Mouse (Mus musculus): ENCODE data around the gene Otogl. TPM values are rescaled to one million over a fixed set of nuclear protein-coding genes. Genes with fewer than 3 reads are reported as not detected.
"Not testable (repeated sequence)": the region's sequence is repeated elsewhere in the genome, so short reads cannot be mapped to it uniquely, and the experiment has no call there.

Otogl gene
- polyA plus RNA-seq, 1 experiment from 2014 or later = 0.18 TPM

DNA sequence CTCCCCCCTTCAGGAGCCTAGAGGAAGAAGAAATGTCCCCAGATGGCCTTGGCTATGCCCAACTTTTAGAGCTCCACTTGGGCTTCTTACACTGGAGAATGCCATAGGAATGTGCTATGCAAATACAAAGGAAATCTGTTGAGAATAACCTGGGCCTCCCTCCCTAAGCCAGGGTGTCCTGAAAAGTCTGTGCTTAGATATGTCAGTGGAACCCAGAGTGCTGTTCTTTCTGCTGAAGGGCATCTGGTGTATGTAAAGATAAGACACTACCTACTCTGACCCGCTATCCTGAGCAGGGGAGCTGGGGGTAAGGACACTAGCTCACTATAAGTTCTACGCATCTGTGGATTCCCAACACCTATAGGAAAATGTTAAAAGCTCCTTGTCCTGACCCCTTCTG, 106.7 kb downstream of the Otogl start:
- Histone ChIP-seq H3K4me1 (ENCODE audit: control insufficient read depth, insufficient read depth, low read length) (no peaks in the 10 kb centered on the region), H3K4me2 (ENCODE audit: low read depth, low read length) (no peak overlapping the region), H3K36me3 (ENCODE audit: control insufficient read depth, insufficient read depth, low read length) (no peaks in the 10 kb centered on the region), H3K27ac (ENCODE audit: low read length) (no peak overlapping the region), H3K9ac (ENCODE audit: low read length) (no peak overlapping the region), H3K27me3 (ENCODE audit: control insufficient read depth, insufficient read depth, low read length) (no peaks in the 10 kb centered on the region), H3K4me3 (replicated peaks; ENCODE audit: low read length) (no peak overlapping the region), H3K9me3 (replicated peaks; ENCODE audit: control insufficient read depth, low read length) (no peaks in the 10 kb centered on the region)
- no peak for ATAC-seq (ENCODE audit: insufficient read depth, low FRiP score)
- WGBS = 64% methylated on average over 2 of the region's 2 CpGs

DNA sequence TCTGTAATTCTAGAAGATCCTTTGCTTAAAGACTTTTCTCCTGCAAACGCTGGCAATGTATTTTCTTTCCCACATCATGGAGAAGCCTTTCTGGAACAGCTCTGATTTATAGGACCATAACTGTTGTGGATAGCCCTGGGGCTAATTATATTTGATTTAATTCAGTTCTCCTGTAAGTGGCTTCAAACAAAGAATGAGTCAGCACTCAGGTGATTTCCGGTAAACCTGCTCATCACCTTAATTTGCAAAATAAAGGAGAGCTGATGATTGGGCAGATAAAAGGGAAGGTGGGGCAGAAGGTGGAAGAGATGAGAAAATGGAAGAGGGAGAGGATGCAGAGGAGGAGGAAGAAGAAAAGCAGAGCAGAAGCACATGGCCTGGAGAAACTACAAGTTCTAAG, 107.6 kb downstream of the Otogl start:
- H3K9ac ChIP-seq (ENCODE audit: low read length); H3K9me3 ChIP-seq (replicated peaks; ENCODE audit: control insufficient read depth, low read length); H3K4me2 ChIP-seq (ENCODE audit: low read depth, low read length); H3K4me3 ChIP-seq (replicated peaks; ENCODE audit: low read length); H3K27ac ChIP-seq (ENCODE audit: low read length); H3K4me1 ChIP-seq (ENCODE audit: control insufficient read depth, insufficient read depth, low read length); H3K27me3 ChIP-seq (ENCODE audit: control insufficient read depth, insufficient read depth, low read length); ATAC-seq (ENCODE audit: insufficient read depth, low FRiP score); H3K36me3 ChIP-seq (ENCODE audit: control insufficient read depth, insufficient read depth, low read length): not testable (repeated sequence)
- WGBS = 51% methylated on average over 2 of the region's 2 CpGs

DNA sequence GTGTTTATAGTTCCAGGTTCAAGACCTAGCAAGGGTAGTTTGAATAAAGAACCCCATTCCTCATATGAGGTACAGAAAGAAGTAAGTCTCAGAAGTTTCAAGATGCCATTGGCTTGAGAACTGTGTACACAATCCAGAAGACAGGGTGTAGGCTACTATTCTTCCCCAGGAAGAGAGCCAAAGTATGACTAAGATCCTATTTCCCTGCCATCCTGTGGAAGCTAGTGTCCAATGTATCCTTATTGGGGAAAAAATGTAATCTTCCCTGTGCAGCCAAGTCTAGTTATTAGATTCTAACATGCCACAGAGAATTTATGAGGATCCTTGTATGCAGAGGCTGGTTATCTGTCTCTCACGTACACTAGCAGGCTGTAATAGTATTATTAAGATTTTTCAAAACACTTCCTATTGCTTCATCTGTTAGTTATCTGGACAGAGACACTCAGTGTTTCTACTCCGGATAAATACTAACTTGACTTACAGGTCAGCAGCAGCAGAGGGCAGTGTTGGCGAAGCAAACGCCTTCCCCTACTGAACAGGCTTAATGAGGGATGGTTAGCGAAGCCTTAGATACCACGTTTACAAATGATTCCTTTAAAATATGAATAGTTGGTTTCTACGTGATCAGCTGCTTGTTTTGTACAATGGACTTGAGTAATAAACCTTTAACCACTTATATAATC, 112.1 kb downstream of the Otogl start:
- Histone ChIP-seq H3K27me3 (ENCODE audit: control insufficient read depth, insufficient read depth, low read length) (no peaks in the 10 kb centered on the region), H3K4me2 (ENCODE audit: low read depth, low read length) (no peak overlapping the region), H3K36me3 (ENCODE audit: control insufficient read depth, insufficient read depth, low read length) (no peaks in the 10 kb centered on the region), H3K4me1 (ENCODE audit: control insufficient read depth, insufficient read depth, low read length) (no peaks in the 10 kb centered on the region), H3K9ac (ENCODE audit: low read length) (no peak overlapping the region), H3K4me3 (replicated peaks; ENCODE audit: low read length) (no peak overlapping the region), H3K27ac (ENCODE audit: low read length) (no peak overlapping the region), H3K9me3 (replicated peaks; ENCODE audit: control insufficient read depth, low read length) (no peaks in the 10 kb centered on the region)
- WGBS = 8% methylated on average over 7 of the region's 7 CpGs
- ATAC-seq (ENCODE audit: insufficient read depth, low FRiP score) = peak; percentile 50; the same call in 1 of the 2 replicates

DNA sequence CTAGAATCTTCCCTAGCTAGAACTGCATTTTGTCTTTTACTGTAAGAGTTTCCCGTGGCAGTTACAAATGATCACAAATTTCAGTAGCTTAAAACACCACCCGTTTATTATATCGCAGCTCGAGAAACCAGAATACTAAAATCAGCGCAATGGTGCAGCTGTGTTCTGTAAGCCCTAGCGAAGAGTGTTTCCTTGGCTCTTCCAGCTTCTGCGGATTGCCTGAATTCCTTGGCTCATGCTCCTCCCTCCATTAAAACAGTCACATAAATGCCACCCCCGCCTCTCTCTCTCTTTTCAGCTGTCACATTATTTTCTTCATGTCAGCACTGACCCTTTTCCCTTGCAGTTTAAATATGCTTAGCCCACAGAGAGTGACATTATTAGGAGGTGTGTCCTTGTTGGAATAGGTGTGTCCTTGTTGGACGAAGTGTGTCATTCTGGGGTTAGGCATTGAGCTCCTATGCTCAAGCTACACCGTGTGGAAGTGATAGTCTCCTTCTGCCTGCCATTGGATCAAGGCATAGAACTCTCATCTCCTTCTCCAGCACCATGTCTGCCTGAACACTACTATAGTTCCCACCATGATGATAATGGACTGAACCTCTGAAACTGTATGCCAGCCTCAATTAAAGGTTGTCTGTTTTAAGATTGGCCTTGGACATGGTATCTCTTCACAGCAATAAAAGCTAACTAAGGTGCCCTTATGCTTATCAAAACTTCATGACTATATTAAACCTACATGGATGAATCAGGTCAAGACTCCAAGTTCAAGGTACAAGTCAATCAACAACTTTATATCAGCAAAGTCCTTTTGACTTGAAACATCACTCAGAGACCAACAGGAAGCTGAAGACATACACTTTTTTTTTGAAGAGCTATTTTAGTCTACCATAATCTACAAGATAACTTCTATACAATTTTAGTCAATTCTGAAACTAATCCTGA, 116.8 kb downstream of the Otogl start:
- Histone ChIP-seq H3K4me2 (ENCODE audit: low read depth, low read length) (no peak overlapping the region), H3K9ac (ENCODE audit: low read length) (no peak overlapping the region), H3K27ac (ENCODE audit: low read length) (no peak overlapping the region; the same call in 1 of the 2 replicates), H3K4me3 (replicated peaks; ENCODE audit: low read length) (no peak overlapping the region), H3K27me3 (ENCODE audit: control insufficient read depth, insufficient read depth, low read length) (no peaks in the 10 kb centered on the region), H3K36me3 (ENCODE audit: control insufficient read depth, insufficient read depth, low read length) (no peaks in the 10 kb centered on the region), H3K4me1 (ENCODE audit: control insufficient read depth, insufficient read depth, low read length) (no peaks in the 10 kb centered on the region), H3K9me3 (replicated peaks; ENCODE audit: control insufficient read depth, low read length) (no peaks in the 10 kb centered on the region)
- peak; percentile 73 for ATAC-seq (ENCODE audit: insufficient read depth, low FRiP score)
- WGBS = 39% methylated on average over 10 of the region's 10 CpGs

DNA sequence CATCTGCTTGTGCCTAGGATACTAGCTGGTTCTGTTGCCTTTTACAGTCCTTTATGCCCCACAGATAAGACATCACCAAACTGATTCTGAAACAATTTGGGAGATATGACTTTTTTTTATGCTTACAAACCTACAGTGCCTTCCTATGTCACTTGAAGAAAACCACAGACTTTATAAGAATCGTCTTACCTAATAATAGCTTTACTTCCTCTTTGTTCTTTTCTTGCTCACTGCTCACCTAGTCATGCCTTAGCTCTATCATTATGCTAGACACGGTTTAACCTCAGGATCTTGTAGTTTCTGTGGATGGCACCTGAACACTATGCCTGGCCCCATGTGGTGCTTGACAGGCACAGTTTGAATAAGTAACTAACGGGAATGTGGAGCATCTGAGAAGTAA, 119.4 kb downstream of the Otogl start:
- Histone ChIP-seq H3K27me3 (ENCODE audit: control insufficient read depth, insufficient read depth, low read length) (no peaks in the 10 kb centered on the region), H3K9me3 (replicated peaks; ENCODE audit: control insufficient read depth, low read length) (no peaks in the 10 kb centered on the region), H3K4me2 (ENCODE audit: low read depth, low read length) (no peak overlapping the region), H3K4me3 (replicated peaks; ENCODE audit: low read length) (no peak overlapping the region), H3K4me1 (ENCODE audit: control insufficient read depth, insufficient read depth, low read length) (no peaks in the 10 kb centered on the region), H3K9ac (ENCODE audit: low read length) (no peak overlapping the region), H3K27ac (ENCODE audit: low read length) (no peak overlapping the region), H3K36me3 (ENCODE audit: control insufficient read depth, insufficient read depth, low read length) (no peaks in the 10 kb centered on the region)
- no peak for ATAC-seq (ENCODE audit: insufficient read depth, low FRiP score)
- WGBS = 81% methylated on average over 3 of the region's 3 CpGs

DNA sequence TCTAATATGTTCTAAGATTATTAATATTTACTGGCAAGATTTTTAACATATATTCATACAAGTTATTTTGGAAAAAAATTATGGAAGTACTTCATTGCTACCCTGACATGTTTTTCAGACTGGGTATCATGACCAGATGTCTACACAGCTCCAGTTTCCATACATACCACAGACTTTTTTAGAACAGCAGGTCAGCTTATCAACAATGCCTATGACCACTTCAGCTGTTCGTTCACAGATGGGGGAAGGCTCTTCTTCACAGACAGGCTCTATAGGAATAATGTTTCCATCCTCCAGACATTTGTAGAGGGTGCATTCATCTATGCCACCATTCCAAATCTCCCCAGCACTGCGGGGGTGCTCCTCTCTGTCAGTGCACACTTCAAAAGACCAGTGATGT, 132.4 kb downstream of the Otogl start:
- no peaks in the 10 kb centered on the region for H3K4me1 ChIP-seq (ENCODE audit: control insufficient read depth, insufficient read depth, low read length)
- no peak overlapping the region for H3K4me3 ChIP-seq (replicated peaks; ENCODE audit: low read length)
- H3K27me3 ChIP-seq (ENCODE audit: control insufficient read depth, insufficient read depth, low read length) = no peaks in the 10 kb centered on the region
- H3K4me2 ChIP-seq (ENCODE audit: low read depth, low read length) = no peak overlapping the region
- H3K36me3 ChIP-seq (ENCODE audit: control insufficient read depth, insufficient read depth, low read length) = no peaks in the 10 kb centered on the region
- H3K9me3 ChIP-seq (replicated peaks; ENCODE audit: control insufficient read depth, low read length) = no peaks in the 10 kb centered on the region
- H3K27ac ChIP-seq (ENCODE audit: low read length) = no peak overlapping the region
- no peak overlapping the region for H3K9ac ChIP-seq (ENCODE audit: low read length)
- WGBS = 54% methylated on average over 2 of the region's 2 CpGs
- no peak for ATAC-seq (ENCODE audit: insufficient read depth, low FRiP score)

DNA sequence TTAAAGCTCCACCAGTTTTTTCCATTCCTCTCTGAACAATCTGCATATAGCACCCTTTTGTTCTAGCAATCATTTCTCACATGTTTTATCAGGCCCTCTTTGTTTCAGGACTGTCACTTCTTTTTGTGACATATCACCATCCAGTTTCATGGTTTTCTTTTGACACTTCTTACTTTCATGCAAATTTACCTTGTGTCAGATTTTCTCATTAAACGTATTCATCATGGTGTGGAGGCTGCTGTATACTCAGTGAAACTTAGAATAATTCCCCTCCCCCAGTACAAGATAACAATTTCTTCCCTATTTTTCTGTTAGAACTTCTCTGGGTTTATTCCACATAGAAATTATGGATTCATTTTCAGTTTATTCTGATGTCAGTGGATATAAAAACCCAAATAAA, 152.3 kb downstream of the Otogl start:
- Histone ChIP-seq H3K4me2 (ENCODE audit: low read depth, low read length) (no peak overlapping the region), H3K4me3 (replicated peaks; ENCODE audit: low read length) (no peak overlapping the region), H3K36me3 (ENCODE audit: control insufficient read depth, insufficient read depth, low read length) (no peaks in the 10 kb centered on the region), H3K4me1 (ENCODE audit: control insufficient read depth, insufficient read depth, low read length) (no peaks in the 10 kb centered on the region), H3K9me3 (replicated peaks; ENCODE audit: control insufficient read depth, low read length) (no peaks in the 10 kb centered on the region), H3K27me3 (ENCODE audit: control insufficient read depth, insufficient read depth, low read length) (no peaks in the 10 kb centered on the region), H3K9ac (ENCODE audit: low read length) (no peak overlapping the region), H3K27ac (ENCODE audit: low read length) (no peak overlapping the region)
- ATAC-seq (ENCODE audit: insufficient read depth, low FRiP score) = no peak
- WGBS = 74% methylated on average over 1 of the region's 1 CpGs

DNA sequence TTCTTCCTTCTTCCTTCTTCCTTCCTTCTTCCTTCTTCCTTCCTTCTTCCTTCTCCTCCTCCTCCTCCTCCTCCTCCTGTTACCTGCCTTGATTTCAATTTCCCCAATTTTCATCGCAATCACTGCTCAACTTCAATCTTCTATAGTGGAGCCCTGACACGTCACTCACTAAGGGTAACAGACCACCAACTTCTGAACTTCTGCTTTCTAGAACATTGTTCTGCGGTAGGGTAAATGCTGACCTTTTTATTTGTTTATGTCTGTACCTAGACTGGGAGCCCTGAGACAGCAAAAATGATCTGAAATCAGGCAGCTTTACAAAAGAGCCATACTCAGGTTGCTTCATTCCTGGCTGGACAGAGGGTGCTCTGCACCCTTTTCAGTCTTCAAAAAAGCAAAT, 158.5 kb downstream of the Otogl start:
- 80% methylated on average over 3 of the region's 3 CpGs for WGBS
- no peak for ATAC-seq (ENCODE audit: insufficient read depth, low FRiP score)
- Histone ChIP-seq H3K4me2 (ENCODE audit: low read depth, low read length) (no peak overlapping the region), H3K4me1 (ENCODE audit: control insufficient read depth, insufficient read depth, low read length) (no peaks in the 10 kb centered on the region), H3K27me3 (ENCODE audit: control insufficient read depth, insufficient read depth, low read length) (no peaks in the 10 kb centered on the region), H3K9ac (ENCODE audit: low read length) (no peak overlapping the region), H3K27ac (ENCODE audit: low read length) (no peak overlapping the region), H3K36me3 (ENCODE audit: control insufficient read depth, insufficient read depth, low read length) (no peaks in the 10 kb centered on the region), H3K9me3 (replicated peaks; ENCODE audit: control insufficient read depth, low read length) (no peaks in the 10 kb centered on the region), H3K4me3 (replicated peaks; ENCODE audit: low read length) (no peak overlapping the region)
